Mouse (Mus musculus) myocyte (in vitro differentiated cells): ENCODE measurements around the gene Stk33.

Source experiments
- E2F4 ChIP-seq: IDR thresholded peaks from one replicate; pipeline ENCODE4 v1.6.1; 2011; ENCODE audit warnings: mild to moderate bottlenecking, control low read depth, moderate library complexity; ENCODE audit not compliant: insufficient read depth
- MAX ChIP-seq: IDR thresholded peaks from one replicate; pipeline ENCODE4 v1.6.1; 2011; ENCODE audit warnings: low read depth, mild to moderate bottlenecking, control low read depth
- MYOD1 ChIP-seq, 3 experiments: IDR thresholded peaks; one replicate each; pipeline ENCODE4 v1.6.1; 2011; ENCODE audit warnings: control low read depth in 2 of 3, low read depth in 2 of 3, mild to moderate bottlenecking in 2 of 3, moderate library complexity in 1 of 3; ENCODE audit not compliant: insufficient read length in 2 of 3, control insufficient read depth in 1 of 3
- POLR2AphosphoS2 ChIP-seq: IDR thresholded peaks from one replicate; pipeline ENCODE4 v1.6.1; 2011; ENCODE audit warnings: low read depth, control low read depth; ENCODE audit not compliant: insufficient read length
- TCF12 ChIP-seq: IDR thresholded peaks from one replicate; pipeline ENCODE4 v1.6.1; 2011; ENCODE audit warnings: mild to moderate bottlenecking, control low read depth; ENCODE audit not compliant: poor library complexity, insufficient read depth, severe bottlenecking

- TF ChIP-seq MYOD1 (IDR thresholded peaks at IDR 0.05; ENCODE audit: control insufficient read depth in 1 of 3, insufficient read length in 2 of 3, low read depth in 2 of 3): no peak
- no peak for TF ChIP-seq TCF12
- no peak for TF ChIP-seq MAX
- TF ChIP-seq POLR2AphosphoS2: no peak
- no peak for TF ChIP-seq E2F4
Observed at GRCm38 (mm10) chr7:109295807-109296206, 143.1 kb downstream of the Stk33 start.
